Mouse (Mus musculus) ovary, postnatal 36 days (tissue): ENCODE data around the gene Hoxd9.

Source experiments
- DNase-seq: peaks from one replicate; pipeline ENCODE4 v3.0.0; 2022; ENCODE audit warnings: low spot score, mixed read lengths

The Hoxd9 gene

DNA sequence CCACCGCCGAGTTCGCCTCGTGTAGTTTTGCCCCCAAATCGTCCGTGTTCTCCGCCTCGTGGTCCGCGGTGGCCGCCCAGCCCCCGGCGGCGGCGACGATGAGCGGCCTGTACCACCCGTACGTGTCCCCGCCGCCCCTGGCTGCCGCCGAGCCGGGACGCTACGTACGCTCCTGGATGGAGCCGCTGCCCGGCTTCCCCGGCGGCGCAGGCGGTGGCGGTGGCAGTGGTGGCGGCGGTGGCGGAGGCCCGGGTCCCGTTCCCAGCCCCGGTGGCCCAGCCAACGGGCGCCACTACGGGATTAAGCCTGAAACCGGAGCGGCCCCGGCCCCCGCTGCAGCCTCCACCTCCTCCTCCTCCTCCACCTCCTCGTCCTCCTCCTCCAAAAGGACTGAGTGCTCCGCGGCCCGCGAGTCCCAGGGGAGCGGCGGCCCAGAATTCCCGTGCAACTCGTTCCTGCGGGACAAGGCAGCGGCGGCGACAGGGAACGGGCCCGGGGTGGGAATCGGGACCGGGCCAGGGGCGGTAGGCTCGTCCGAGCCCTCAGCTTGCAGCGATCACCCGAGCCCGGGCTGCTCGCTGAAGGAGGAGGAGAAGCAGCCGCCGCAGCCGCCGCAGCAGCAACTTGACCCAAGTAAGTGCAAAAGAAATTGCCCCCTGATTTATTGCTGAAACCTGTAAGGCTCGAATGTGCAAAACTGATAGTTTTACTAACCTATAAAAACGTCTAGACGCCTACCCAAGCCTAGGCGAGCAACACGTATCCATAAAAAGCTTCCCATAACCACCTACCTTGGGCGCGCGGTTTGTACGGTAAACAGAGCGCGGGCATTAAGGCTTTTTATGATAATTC is 900 bp downstream of the Hoxd9 start:
- peak; percentile 53 for DNase-seq

DNA sequence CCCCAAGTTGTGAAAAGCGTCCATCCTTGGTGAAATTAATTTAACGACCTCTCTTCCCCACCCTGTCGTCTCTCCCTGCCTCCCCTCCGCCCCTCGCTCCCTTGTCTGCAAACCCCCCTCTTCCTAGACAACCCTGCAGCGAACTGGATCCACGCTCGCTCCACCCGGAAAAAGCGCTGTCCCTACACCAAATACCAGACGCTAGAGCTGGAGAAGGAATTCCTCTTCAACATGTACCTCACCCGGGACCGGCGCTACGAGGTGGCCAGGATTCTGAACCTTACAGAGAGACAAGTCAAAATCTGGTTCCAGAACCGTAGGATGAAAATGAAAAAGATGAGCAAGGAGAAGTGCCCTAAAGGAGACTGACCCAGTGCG is 1.5 kb downstream of the Hoxd9 start:
- DNase-seq = no peak

DNA sequence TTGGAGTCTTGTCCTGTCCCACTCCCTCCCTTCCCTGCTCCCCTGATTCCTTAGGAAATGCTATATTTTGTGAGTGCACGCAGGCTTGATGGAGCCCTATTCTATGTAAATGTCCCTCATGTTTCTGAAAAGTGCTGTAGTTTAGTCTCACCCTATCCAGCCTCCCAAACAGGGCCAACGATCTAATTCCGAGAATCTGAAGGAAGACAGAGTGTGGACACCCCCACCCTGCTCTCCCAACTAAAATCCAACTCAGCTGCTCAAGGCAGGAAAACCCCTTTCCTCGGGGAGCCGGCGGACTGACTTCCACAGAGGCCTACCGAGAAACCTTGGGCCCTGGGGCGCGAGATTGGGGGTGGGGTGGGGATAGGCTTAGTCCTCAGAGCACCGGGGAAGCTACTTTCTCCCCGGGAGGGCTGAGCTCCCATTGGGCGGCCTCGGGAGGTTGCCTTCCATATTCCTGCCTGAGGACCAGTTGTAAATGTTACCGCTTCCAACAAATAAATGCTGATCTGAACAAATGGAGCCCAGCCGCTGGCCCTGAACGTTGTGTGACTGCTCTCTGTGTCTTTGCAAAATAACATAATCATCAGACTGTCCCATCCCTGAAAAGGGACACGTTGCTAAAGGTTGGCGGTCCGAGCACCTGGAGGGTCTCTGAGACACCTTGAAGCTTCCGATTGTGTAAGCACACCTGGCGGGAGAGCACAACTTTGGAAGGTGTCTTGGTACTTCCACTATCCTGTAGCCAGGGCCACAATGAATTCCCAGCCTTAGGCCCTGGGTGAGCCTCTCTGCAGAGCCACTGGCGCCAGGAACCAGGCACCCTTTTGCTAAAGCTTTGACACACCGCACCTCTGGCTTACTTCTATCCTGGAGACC is 2.4 kb downstream of the Hoxd9 start:
- DNase-seq = no peak

DNA sequence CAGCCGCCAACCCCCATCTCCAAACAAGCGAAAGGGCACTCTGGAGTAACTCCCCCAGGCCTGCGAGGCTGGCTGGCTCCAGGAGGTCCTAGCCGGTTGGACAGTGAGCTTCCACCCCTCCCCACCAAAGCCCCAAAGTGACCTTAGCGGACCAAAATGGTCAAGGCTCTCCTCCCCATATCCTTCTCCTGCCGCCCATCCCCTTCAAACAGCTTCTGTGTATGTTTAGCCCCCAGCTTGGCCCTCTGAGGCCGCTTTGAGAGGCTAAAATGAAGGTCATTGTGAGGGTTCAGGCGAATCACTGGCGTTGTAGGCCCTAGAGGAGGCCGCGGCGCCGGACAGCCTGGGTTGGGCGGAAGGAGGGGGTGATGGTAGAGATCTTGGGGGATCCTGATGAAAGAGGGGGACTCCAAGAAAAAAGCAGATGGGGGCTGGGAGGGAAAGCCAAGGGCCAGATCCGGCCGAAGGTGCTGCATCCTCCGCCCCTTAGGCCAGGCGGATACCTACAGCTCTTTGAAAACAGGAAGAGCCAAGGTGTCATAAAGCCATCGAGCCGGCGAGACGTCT is 3.1 kb downstream of the Hoxd9 start:
- DNase-seq = no peak

DNA sequence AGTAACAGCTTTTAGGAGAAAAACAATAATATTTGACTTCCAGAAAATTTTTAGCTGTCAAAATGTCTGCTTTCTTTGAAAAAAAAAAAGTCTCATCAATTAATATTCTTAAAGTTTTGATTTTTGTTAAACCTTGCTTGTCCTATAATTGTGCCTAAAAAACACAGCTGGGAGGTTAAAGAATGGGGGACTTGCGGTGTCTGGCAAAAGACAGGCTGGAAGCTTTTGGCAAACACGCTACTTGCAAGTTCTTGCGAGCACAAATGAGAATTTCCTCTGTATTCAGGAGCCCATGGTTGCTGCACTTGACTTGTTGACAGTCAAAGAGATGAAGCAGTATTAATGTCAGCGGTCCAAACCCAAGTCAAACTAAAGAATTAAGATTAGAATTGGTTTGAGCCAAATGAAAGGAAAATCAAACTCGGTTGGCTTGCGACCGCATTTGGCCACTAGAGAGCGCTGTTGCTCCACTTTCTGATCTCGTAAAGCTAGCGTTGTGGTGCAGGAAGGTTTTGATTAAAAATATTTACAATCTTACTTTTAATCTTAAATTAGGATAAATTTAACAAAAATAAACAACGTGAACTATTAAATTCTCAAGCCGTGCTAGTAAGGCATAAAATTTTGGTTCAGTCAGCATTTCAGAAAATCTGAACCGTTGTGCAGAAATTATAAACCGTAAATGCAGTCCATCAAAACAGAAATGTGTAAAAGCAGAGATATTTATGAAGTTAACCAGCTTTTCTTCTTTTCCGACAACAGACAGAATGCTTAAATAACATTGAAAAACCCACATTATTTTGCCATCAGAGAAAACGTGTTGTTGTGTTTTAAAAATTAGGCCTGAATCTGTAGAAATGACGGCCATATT is 4.7 kb downstream of the Hoxd9 start:
- peak; percentile 77 for DNase-seq

DNA sequence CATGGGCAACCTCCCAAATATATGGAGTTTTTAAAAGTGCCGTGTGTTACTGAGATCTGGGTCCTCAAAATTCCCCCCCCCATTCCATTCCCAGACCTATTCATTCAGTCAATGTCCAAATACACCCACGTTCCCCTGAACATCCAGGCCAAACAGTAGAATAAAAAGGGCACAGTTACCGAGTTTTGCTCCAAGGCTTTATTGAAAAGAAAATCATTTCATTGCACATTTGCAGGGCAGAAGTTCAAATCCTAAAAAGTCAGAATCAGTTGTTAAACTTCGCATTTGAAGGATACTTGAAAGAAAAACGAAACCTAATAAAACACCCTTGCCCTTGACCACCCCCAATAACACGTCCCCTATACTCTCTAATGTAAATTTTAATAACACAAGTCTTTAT is 5.3 kb downstream of the Hoxd9 start:
- no peak for DNase-seq

DNA sequence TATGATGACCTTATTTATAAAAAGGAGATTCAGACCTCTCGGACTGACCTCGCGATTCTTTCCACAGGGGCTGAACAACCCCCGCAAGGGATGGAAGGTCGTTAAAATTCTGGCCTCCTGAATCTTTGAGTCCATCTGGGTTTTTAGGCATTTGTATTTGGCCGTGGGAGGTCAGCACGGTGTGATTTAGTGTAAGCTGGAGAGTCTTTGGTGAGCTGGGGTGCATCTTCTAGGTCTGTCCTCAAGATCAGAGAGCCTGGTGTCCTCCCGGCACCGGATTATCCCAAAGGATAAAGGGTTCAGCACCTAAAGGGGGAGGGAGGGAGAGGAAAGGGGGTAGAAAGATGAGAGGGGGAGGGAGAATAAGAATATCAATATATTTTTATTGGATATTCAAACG is 5.8 kb downstream of the Hoxd9 start:
- DNase-seq = no peak

DNA sequence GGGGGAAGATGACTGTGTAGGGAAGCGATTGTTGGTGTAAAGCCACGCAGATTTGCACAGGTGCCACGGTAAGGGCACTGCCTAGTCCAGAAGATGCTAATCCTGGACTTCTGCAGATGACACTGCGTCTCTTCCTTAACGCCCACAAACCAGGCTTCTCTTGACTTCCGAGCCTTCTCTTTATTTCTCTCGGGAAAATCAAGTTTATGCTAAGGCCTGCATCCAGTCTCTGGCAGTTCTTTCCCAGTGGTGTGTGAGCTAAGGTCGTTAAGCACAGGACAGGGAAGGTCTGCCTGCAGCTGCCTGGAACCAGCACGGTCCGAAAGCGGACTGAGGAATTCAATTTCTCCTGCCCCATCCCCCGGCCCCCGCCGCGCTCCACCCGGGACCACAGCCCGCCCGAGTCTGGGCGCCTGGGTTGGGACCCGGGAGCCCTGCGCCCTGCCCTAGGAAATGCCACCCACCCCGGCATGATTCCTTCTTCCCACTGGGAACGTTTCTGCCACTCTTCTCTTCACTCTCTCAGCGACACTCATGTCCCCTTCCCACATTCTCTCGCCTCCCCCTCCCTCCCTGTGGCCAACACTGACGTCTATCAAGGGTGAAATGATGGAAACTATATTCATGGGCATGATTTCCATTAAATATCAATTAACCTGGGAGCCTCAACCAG is 6.3 kb downstream of the Hoxd9 start:
- no peak for DNase-seq

DNA sequence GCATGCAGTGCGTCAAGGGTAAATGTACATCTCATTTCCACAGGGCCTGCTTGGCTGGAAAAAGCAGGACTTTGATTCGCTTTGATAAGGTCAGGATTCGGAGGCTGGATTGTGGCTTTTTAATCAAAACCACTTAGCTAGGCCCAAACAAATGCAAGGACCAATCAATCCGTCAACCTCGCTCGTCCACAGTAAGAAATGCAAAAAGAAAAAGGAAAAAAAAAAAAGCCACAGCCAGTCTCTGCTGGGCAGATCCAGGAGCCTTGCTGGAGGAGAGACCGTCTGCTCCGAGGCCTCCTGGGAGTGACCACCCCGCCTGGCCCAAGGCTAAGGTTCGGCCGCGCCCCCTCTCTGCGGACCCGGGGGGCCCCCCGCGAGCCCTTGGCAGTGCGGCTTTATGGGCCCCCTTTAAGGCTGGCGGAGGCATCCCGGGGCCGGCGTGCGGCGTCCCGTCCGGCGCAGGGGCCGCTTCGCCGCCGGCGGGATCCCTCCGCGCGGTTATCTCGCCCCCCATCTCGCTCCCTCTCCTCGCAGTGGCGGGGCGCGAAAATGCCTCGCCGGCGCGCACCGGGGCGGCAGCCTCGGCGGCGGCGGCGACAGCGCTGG is 7.0 kb downstream of the Hoxd9 start, which contains the start of gene Hoxd8:
Gene Hoxd8 (plus strand): TSS at position 223 of the 606 bp plus-strand sequence.
- DNase-seq = peak; percentile 79

DNA sequence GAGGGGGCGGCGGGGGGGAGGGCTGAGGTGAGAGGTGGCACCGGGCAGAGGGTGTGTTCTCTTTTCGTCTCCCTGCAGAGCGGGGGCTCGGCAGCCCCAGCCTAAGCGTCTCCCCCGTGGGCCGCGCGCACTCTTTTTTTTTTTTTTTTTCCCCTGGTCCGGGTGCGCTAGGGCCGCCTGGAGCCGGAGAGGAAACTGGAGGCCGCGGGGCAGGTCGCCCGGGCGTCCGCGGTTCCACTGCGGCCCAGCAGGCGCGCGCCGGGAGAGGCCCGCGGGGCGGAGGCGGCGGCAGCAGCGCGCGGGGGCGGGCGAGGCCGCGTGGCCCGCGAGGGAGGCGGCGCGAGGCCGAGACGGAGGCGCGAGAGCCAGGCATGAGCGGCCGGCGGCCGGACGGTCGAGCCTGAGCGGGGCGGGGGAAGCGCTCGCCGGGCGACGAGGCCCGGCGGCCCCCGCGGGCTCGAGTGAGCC is 7.5 kb downstream of the Hoxd9 start:
- DNase-seq = peak; percentile 63

DNA sequence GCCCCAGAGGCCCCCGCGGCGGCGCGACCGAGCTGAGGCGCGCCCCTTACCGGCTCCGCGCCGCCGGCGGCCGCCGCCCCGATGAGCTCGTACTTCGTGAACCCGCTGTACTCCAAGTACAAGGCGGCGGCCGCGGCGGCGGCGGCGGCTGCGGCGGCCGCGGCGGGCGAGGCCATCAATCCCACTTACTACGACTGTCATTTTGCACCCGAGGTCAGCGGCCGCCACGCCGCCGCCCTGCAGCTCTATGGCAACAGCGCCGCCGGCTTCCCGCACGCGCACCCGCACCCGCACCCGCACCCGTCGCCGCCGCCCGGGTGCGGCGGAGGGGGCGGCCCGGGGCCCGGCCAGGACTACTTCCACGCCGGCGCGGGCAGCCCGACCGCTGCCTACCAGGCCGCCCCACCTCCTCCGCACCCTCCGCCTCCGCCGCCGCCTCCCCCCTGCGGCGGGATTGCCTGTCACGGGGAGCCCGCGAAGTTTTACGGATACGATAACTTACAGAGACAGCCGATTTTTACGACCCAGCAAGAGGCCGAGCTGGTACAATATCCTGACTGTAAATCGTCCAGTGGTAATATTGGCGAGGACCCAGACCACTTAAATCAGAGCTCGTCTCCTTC is 8.1 kb downstream of the Hoxd9 start:
- peak; percentile 72 for DNase-seq

DNA sequence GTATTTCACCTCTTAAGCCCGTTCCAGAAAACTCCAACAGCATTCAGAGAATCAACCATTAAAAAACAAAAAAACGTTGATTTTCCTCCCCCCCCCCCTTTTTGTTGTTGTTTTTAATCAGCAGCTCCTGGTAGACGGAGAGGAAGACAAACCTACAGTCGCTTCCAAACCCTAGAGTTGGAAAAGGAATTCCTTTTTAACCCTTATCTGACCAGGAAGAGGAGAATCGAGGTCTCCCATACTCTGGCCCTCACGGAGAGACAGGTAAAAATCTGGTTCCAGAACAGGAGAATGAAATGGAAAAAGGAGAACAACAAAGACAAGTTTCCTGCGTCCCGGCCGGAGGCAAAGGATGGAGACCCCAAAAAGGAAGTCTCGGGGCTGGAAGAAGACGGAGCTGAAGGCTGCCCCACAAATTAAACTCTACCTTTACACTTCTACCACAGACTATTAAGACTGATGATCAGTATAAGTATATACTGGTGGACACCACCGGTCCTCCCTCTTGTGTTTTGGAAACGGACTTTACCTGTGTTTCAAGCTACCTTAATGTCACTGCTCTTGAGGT is 8.9 kb downstream of the Hoxd9 start:
- DNase-seq = no peak

DNA sequence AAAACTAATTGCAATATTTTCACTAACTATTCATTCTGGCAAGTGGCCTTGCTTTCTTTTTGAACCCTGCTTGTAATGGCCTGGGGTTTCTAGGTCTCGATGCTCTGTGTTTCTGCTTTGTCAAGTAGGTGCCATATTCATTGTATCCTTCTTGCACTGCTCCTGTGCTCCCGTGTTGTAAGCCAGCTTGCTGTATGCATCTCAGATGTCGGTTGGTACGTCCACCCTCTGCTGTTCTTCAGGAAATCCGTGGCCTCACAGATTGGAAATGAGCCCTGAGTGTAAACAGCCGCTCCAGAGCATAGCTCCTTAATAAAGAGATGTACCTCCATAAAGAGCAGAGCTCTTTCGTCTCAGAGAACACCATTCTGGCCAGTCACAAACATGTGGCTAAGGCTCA is 10.1 kb downstream of the Hoxd9 start:
- no peak for DNase-seq

DNA sequence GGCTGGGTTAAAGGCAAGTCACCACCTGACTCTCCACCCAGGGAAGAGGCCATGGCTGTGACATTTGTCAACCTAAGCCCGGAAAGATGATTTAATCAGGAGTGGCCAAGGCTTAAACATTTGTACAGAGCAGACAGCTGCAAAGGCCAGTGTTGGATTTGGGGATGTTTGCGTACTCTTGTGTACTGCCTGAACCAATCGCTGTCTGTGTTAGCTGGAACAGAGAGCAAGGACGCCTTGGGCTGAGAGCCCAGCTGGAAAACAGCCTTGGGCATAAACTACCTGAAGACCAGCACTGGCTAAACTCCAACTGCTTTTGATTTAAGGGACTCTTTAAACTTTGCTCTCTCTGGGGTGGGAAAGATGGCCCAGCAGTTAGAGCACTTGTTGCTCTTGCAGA is 11.1 kb downstream of the Hoxd9 start:
- DNase-seq = no peak

DNA sequence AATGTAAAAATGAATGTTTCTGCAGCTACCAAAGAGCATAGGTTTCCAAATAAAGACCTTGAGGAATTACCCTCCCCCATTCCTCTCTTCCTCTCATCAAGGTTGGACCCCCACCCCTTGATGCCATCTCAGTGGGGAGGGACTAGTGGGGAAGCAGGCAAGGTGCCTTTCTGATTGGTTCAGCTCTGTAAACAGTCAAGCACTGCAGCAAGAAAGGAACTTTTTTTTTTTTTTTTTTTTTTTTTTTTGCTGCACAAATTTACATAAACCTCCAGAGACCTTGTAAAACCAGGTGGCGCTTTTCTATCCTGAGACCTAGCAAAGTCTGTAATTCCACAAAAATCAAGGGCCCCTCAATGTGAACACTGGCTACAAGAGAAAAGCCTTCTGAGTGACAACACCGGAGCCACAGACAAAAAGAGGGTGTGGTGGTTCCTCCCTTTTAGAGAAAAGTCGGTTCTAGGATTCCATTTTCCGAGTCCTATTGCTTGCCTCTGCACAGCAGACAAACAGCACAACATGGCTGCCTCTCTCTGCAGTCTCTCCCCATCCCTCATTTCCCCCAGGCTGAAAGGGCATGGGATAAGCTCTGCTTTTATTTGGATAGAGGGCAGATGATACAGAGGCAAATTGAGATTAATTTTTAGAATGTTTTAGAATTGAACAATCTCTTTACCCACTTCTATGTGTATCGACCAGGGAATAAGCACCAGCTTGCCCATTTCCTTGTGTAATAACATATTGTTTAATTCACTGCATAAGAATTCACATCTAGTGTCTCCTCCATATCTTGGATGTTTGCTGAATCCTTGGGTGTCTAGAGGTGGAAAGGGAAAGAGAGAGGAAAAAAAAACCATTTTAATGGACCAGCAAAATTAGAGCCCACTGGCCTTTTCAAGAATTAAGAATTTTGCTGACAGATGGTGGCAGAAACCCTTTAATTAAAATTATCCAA is 12.2 kb downstream of the Hoxd9 start:
- no peak for DNase-seq

DNA sequence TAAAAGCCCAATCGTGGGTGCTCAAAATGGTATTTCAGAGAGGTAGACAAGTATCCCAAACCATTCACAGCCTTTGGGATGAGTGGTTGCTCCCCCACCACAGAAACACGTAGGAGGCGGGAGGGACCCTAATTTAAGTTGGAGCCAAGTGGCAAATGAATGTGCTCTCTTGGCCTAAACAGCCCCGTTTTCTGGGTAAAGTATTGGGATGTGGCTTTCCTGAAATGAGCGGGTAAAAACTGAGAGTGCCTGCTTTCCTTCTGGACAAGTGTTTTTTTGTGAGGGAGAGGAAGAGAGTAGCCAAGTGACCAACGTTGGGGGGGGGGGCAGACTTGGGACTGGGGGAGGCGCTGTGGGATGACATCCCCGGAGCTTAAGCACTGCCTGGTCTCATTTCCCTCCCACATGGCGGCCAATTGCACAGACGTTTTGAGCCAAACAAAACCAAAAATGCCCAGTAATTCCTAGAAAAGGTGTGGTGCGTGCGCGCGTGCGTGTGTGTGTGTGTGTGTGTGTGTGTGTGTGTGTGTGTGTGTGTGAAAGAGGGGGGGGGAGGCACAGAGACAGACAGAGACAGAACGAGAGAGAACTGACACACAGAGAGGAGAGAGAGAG is 13.5 kb downstream of the Hoxd9 start:
- DNase-seq = no peak

DNA sequence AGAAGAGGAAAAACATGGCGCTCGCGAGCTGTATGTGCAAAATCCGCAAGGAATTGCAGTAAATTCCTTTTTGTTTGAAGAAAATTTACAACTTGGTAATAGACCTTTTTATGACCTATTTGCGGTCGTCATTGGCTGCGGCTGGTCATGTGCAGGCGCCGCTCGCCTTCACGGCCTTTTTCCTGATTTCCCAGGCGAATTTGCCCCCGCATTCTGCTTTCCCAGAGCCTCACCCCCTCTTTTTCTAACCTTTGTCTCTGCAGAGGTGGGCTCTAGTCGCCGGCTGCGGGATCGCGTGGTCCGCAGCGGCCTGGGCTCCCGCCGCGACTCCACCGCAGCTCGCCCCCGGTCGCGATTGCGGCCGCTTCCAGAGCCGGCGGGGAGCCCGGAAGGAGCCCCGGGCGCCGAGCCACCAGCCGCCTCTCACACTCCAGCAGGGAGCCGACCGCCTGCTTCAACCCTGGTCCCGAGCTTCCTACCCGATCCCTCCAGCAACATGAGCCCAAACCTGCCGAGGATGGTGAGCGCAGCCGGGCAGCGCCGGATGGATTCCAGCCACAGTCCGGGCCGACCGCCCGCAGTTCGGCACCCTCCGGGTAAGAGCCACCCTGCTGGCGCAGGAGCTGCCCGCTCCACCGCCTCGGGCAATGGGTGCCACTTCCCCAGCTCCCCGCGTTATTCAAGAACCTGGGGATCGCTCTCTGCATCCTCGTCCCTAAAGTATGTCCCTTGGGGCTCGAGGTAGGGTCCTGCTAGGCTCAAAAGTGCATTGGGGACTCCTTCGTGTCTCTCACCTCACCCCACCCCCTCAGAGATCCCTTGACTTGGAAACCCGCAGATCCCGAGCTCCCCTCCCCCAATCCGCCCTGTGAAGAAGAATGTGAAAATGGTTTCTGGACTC is 14.4 kb downstream of the Hoxd9 start, which contains the start of the genes Hoxd3 and Hoxd4:
Gene Hoxd3 (plus strand): TSS at position 207 of the 901 bp plus-strand sequence.
Gene Hoxd4 (plus strand): TSS at position 209 of the 901 bp plus-strand sequence.
- peak; percentile 65 for DNase-seq
